Mouse (Mus musculus): ENCODE measurements around the gene Mtfr1l. TPM values are rescaled to one million over a fixed set of nuclear protein-coding genes. Genes with fewer than 3 reads are reported as not detected.
A peak's percentile ranks its signal among the peaks of the same experiment; 100 is the strongest.

Gene Mtfr1l
- total RNA-seq, 2 experiments from 2014 or later, result 145 to 150 TPM

- no peak for DNase-seq
Observed at GRCm38 (mm10) chr4:134557626-134558249, 22.6 kb upstream of the Mtfr1l start.

- DNase-seq, result peak; percentile 64
Observed at GRCm38 (mm10) chr4:134555956-134556580, 20.9 kb upstream of the Mtfr1l start.

GRCm38 (mm10) chr4:134553631-134554030 lies 18.4 kb upstream of the Mtfr1l start:
- DNase-seq, result no peak

- DNase-seq, result peak; percentile 80
Observed at GRCm38 (mm10) chr4:134551494-134552316, 16.5 kb upstream of the Mtfr1l start, which contains the start of gene Selenon. Gene Selenon (minus strand): TSS chr4:134552166.

- DNase-seq, result no peak
Observed at GRCm38 (mm10) chr4:134549899-134550298, 14.7 kb upstream of the Mtfr1l start.

- peak; percentile 58 for DNase-seq
Observed at GRCm38 (mm10) chr4:134548169-134548938, 13.2 kb upstream of the Mtfr1l start.

- peak; percentile 64 for DNase-seq
Observed at GRCm38 (mm10) chr4:134546814-134547705, 11.9 kb upstream of the Mtfr1l start.

- DNase-seq, result peak; percentile 97
Observed at GRCm38 (mm10) chr4:134543261-134543660, 8.1 kb upstream of the Mtfr1l start.

- no peak for DNase-seq
Observed at GRCm38 (mm10) chr4:134542726-134543125, 7.5 kb upstream of the Mtfr1l start.

- no peak for DNase-seq
Observed at GRCm38 (mm10) chr4:134538997-134539580, 3.9 kb upstream of the Mtfr1l start.

GRCm38 (mm10) chr4:134535787-134536151 lies 582 bp upstream of the Mtfr1l start:
- DNase-seq, result no peak

GRCm38 (mm10) chr4:134534124-134534886 lies 882 bp downstream of the Mtfr1l start:
- DNase-seq, result peak; percentile 76

GRCm38 (mm10) chr4:134533421-134533820 lies 1.8 kb downstream of the Mtfr1l start:
- DNase-seq, result no peak

GRCm38 (mm10) chr4:134532928-134533327 lies 2.3 kb downstream of the Mtfr1l start:
- no peak for DNase-seq

- DNase-seq, result no peak
Observed at GRCm38 (mm10) chr4:134526220-134526619, 9.0 kb downstream of the Mtfr1l start.

GRCm38 (mm10) chr4:134525806-134526205 lies 9.4 kb downstream of the Mtfr1l start:
- DNase-seq, result no peak

GRCm38 (mm10) chr4:134523447-134523846 lies 11.7 kb downstream of the Mtfr1l start:
- DNase-seq, result no peak

- DNase-seq, result no peak
Observed at GRCm38 (mm10) chr4:134519281-134519680, 15.9 kb downstream of the Mtfr1l start.

- no peak for DNase-seq
Observed at GRCm38 (mm10) chr4:134518541-134518940, 16.6 kb downstream of the Mtfr1l start.

GRCm38 (mm10) chr4:134517719-134518118 lies 17.5 kb downstream of the Mtfr1l start:
- no peak for DNase-seq
